Comparison of ENCODE assay signal across 8 mouse cellular contexts in genomic region chr13:89741116-89741551, GRCm38 (mm10). TPM values are rescaled to one million over a fixed set of nuclear protein-coding genes. Genes with fewer than 3 reads are reported as not detected.
A peak's percentile ranks its signal among the peaks of the same experiment; 100 is the strongest.
DNase-seq lines count a peak whose midpoint lies in the region; ATAC-seq and TF ChIP-seq lines count a peak whose summit lies in the region.

No protein-coding gene starts in this region.

- peak overlapping the region; percentile 83 for H3K4me2 ChIP-seq in embryonic facial prominence, embryonic 12.5 days (replicated peaks)
- peak overlapping the region; percentile 88 for H3K4me2 ChIP-seq in heart, postnatal 0 days (ENCODE audit: low read depth, low read length)

- peak overlapping the region; percentile 83 for H3K9ac ChIP-seq in embryonic facial prominence, embryonic 12.5 days
- H3K9ac ChIP-seq in heart, postnatal 0 days (replicated peaks; ENCODE audit: low read depth, low read length), result peak overlapping the region; percentile 49
- H3K9ac ChIP-seq in liver, adult 2 months (ENCODE audit: low read depth, low read length), result no peak overlapping the region

- peaks cover 17% of the 10 kb centered on the region for H3K4me1 ChIP-seq in embryonic facial prominence, embryonic 12.5 days
- H3K4me1 ChIP-seq in heart, postnatal 0 days (ENCODE audit: control insufficient read depth, insufficient read depth), result peaks cover 6% of the 10 kb centered on the region; the same call in 1 of the 2 replicates
- H3K4me1 ChIP-seq in liver, adult 2 months (ENCODE audit: control insufficient read depth, insufficient read depth, low read length), result peaks cover 15% of the 10 kb centered on the region; the same call in 1 of the 2 replicates

- no peak for TF ChIP-seq EP300 in heart, postnatal 0 days (IDR thresholded peaks at IDR 0.05; ENCODE audit: low read depth)

- WGBS in embryonic facial prominence, embryonic 12.5 days, result under 1% methylated on average over 14 of the region's 14 CpGs
- under 1% methylated on average over 14 of the region's 14 CpGs for WGBS in heart, postnatal 0 days
- WGBS in liver, adult 2 months, result 3% methylated on average over 14 of the region's 14 CpGs

- H3K79me2 ChIP-seq in liver, adult 2 months (ENCODE audit: control insufficient read depth, insufficient read depth, low read length), result no peaks in the 10 kb centered on the region

- TF ChIP-seq CTCF in heart, postnatal 0 days (IDR thresholded peaks at IDR 0.05; ENCODE audit: low read depth), result no peak
- TF ChIP-seq CTCF in liver, adult 2 months (IDR thresholded peaks at IDR 0.05; ENCODE audit: low read depth, low read length), result no peak

- H3K4me3 ChIP-seq in embryonic facial prominence, embryonic 12.5 days, result peak overlapping the region; percentile 70
- H3K4me3 ChIP-seq in heart, postnatal 0 days (ENCODE audit: low read depth, low read length), result peak overlapping the region; percentile 66
- peak overlapping the region; percentile 60; the same call in 1 of the 2 replicates for H3K4me3 ChIP-seq in liver, adult 2 months (ENCODE audit: insufficient read depth, low read depth, low read length)

- intact Hi-C loops in gastrocnemius, postnatal 36 days (cut with DNase I), result no loop called here

- TF ChIP-seq POLR2A in liver, adult 2 months (IDR thresholded peaks at IDR 0.05; ENCODE audit: extremely low read depth, insufficient read depth, low read length), result no peak

- DNase-seq in gastrocnemius, adult 18-20 months (ENCODE audit: low spot score), result peak; percentile 22
- no peak for DNase-seq in gastrocnemius, postnatal 36 days
- DNase-seq in ES-CJ7 (ENCODE audit: low read depth, low spot score), result peak; percentile 62
- peak; percentile 41 for DNase-seq in heart, postnatal 0 days (ENCODE audit: low spot score)
- no peak for DNase-seq in liver, adult 2 months (ENCODE audit: extremely low read depth, low read depth, low spot score)
- peak; percentile 81 for DNase-seq in neural tube, embryonic 10.5 days (ENCODE audit: extremely low spot score, low spot score)
- no peak for DNase-seq in spleen, adult 18-20 months

- H3K36me3 ChIP-seq in embryonic facial prominence, embryonic 12.5 days, result no peaks in the 10 kb centered on the region
- H3K36me3 ChIP-seq in heart, postnatal 0 days (replicated peaks; ENCODE audit: control insufficient read depth, insufficient read depth, low read length), result no peaks in the 10 kb centered on the region
- H3K36me3 ChIP-seq in liver, adult 2 months (ENCODE audit: control insufficient read depth, insufficient read depth, low read length), result no peaks in the 10 kb centered on the region

- no peaks in the 10 kb centered on the region for H3K27me3 ChIP-seq in embryonic facial prominence, embryonic 12.5 days
- H3K27me3 ChIP-seq in heart, postnatal 0 days (ENCODE audit: control insufficient read depth, insufficient read depth, low read length), result no peaks in the 10 kb centered on the region
- peaks cover 12% of the 10 kb centered on the region; the same call in 1 of the 2 replicates for H3K27me3 ChIP-seq in liver, adult 2 months (ENCODE audit: control insufficient read depth, insufficient read depth, low read length)

- H3K9me3 ChIP-seq in embryonic facial prominence, embryonic 12.5 days, result no peaks in the 10 kb centered on the region
- no peaks in the 10 kb centered on the region for H3K9me3 ChIP-seq in heart, postnatal 0 days (replicated peaks; ENCODE audit: control insufficient read depth, low read length)

- peak; percentile 35; the same call in 1 of the 2 replicates for ATAC-seq in embryonic facial prominence, embryonic 12.5 days (ENCODE audit: insufficient number of reproducible peaks, insufficient read depth, low FRiP score, low TSS enrichment)
- no peak for ATAC-seq in heart, postnatal 0 days (ENCODE audit: insufficient read depth, low read depth)

- peak overlapping the region; percentile 94 for H3K27ac ChIP-seq in embryonic facial prominence, embryonic 12.5 days
- H3K27ac ChIP-seq in heart, postnatal 0 days (ENCODE audit: low read depth), result peak overlapping the region; percentile 87
- H3K27ac ChIP-seq in liver, adult 2 months (replicated peaks; ENCODE audit: insufficient read depth, low read depth, low read length), result no peak overlapping the region

RNA-seq across cellular contexts. Expression of gene Vcan, which starts 1.2 kb away (rescaled TPM):
- 1 to 10 TPM; 2.7 to 5.4 TPM for total RNA-seq in gastrocnemius, adult 18-20 months (2021)
- total RNA-seq in gastrocnemius, postnatal 36 days (2021), result 1 to 10 TPM; 3.9 to 6.9 TPM
- 119 and 120 TPM in 2 replicates for polyA plus RNA-seq in embryonic facial prominence, embryonic 12.5 days (2016; fragmentation: Nextera tagmentation; extraction: Ambion mirVana)
- 41.4 and 59.6 TPM in 2 replicates for total RNA-seq in heart, postnatal 0 days (2014; rRNA removed; ENCODE audit: low replicate concordance)
- polyA plus RNA-seq in heart, postnatal 0 days (2015; fragmentation: Nextera tagmentation; extraction: Ambion mirVana), result 14.6 and 14.7 TPM in 2 replicates
- total RNA-seq in liver, adult 2 months (2014; rRNA removed), result 0.09 and 1.7 TPM in 2 replicates
- 0.02 TPM in 1 of 2 replicates, not detected in the other for polyA plus RNA-seq in liver, adult 2 months (2012; rRNA removed)

Comparison
In these comparisons a context has a peak if more than half of its experiments do, and no peak if none do; other contexts are left out.
1. DNase-seq: peak in gastrocnemius, adult 18-20 months (single experiment), ES-CJ7 (single experiment), heart, postnatal 0 days (single experiment) and neural tube, embryonic 10.5 days (single experiment); none in gastrocnemius, postnatal 36 days (0 of 2), liver, adult 2 months (single experiment) and spleen, adult 18-20 months (0 of 2).
2. Peak in every context shown above with its lines, with median percentiles within 50 percentile points of each other: H3K4me3 ChIP-seq.